Mouse (Mus musculus) heart, adult 2 months (tissue): ENCODE results near the gene Nfasc.

ENCODE experiments used
- CTCF ChIP-seq: fragments of 200-600 bp; IDR thresholded peaks from 2 replicates; pipeline ENCODE4 v1.8.1; 2022; ENCODE audit warnings: antibody characterized with exemption, mild to moderate bottlenecking, moderate library complexity
- EP300 ChIP-seq: fragments of 200-500 bp; IDR thresholded peaks from 2 replicates; pipeline ENCODE4 v1.6.1; 2011; ENCODE audit warnings: low read depth, low read length, control low read depth; ENCODE audit not compliant: insufficient read depth
- POLR2A ChIP-seq: fragments of 200-500 bp; IDR thresholded peaks from 2 replicates; pipeline ENCODE4 v1.6.1; 2011; ENCODE audit warnings: mild to moderate bottlenecking, low read depth, low read length, control low read depth; ENCODE audit not compliant: insufficient read depth

DNA sequence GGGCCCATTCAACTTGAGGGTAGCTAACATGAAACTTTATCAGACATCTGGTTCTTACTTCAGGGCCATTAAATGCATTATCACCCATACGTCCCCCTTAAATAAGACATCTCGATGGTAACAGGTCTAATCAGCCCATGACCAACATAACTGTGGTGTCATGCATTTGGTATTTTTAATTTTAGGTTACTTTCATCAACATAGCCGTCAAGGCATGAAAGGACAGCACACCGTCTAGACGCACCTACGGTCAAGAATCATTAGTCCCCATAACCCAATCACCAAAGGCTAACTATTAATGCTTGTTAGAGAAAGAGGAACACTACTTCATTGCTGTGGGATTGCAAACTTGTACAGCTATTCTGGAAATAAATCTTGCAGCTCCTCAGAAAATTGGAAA is 49.5 kb upstream of the Nfasc start:
- TF ChIP-seq CTCF = no peak
- no peak for TF ChIP-seq POLR2A
- TF ChIP-seq EP300 = no peak
